Mouse (Mus musculus): Measurements from ENCODE around the gene Myh10.

Gene Myh10

GRCm38 (mm10) chr11:68745374-68746200 is 54.2 kb downstream of the Myh10 start:
- no peak for DNase-seq (ENCODE audit: low spot score)

GRCm38 (mm10) chr11:68748121-68748520 is 56.8 kb downstream of the Myh10 start:
- DNase-seq (ENCODE audit: low spot score): no peak

- no peak for DNase-seq (ENCODE audit: low spot score)
Observed at GRCm38 (mm10) chr11:68750206-68750605, 58.8 kb downstream of the Myh10 start.

GRCm38 (mm10) chr11:68750938-68751337 is 59.6 kb downstream of the Myh10 start:
- no peak for DNase-seq (ENCODE audit: low spot score)

- no peak for DNase-seq (ENCODE audit: low spot score)
Observed at GRCm38 (mm10) chr11:68754283-68754682, 62.9 kb downstream of the Myh10 start.

GRCm38 (mm10) chr11:68756456-68757348 is 65.3 kb downstream of the Myh10 start:
- no peak for DNase-seq (ENCODE audit: low spot score)

DNA sequence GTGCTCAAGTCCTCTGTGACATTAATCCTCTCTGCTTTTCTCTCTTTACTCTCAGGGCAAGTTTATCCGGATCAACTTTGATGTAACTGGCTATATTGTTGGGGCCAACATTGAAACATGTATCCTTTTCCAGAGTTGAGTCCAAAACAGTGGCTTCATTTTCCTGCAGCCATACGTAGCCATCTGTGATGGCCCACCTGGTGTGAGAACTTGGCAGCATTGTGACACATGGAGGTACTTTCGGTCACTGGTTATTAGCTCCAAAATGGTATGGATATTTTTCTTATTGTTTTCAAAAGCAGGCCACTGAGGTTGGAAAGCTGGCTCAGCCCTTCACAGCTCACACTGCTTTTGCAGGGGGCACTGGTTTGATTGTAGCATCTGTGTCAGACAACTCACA is 68.3 kb downstream of the Myh10 start:
- no peak for DNase-seq (ENCODE audit: low spot score)

DNA sequence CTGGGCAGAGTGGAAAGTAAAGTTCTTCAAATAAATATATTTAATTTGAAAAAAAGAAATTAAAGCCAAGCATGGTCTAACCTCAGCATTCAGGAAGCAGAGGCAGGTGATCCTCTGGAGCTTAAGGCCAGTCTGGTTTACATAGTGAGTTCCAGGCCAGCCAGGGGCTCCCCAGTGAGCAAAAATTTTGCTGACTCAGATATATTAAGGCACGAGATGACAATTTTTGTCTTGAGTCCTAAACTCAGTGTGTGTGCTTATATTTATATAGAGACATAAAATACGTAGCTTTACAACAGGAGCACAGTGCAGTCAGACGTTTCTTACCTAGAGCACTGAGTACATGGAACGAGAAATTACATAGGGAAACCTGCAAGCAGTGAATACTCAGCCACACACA is 69.8 kb downstream of the Myh10 start:
- no peak for DNase-seq (ENCODE audit: low spot score)

- no peak for DNase-seq (ENCODE audit: low spot score)
Observed at GRCm38 (mm10) chr11:68761664-68762063, 70.3 kb downstream of the Myh10 start.

- DNase-seq (ENCODE audit: low spot score): peak; percentile 61
Observed at GRCm38 (mm10) chr11:68764622-68765021, 73.3 kb downstream of the Myh10 start.

DNA sequence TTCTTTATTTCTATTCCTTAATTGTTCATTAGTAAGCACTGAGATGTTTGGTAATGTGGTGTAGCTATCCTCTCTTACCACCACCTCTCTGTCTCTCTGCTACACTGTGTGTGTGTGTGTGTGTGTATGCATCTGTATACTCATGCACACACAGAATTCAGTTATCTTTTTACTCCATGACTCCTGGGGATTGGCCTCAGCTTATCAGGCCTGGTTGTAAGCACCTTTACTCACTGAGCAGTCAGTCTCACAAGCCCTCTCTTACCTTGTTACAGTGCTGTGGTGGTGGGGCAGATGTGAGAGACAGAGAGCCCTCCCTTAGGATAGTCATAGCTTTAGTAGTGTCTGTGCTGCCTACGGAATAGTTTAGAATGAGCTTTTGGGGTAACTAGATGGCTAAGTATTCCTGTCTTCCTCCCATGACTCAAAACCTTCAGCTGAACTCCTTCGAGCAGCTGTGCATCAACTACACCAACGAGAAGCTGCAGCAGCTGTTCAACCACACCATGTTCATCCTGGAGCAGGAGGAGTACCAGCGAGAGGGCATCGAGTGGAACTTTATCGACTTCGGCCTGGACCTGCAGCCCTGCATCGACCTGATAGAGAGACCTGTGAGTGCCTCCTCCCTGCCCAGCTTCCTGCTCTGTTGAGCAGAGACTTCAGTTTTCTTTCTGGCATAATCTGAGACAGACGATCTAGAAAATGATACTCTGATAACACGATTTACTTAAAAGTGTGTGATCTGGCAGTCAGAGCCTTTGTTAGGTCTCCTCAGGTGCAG is 76.6 kb downstream of the Myh10 start:
- no peak for DNase-seq (ENCODE audit: low spot score)

GRCm38 (mm10) chr11:68769770-68770510 is 78.6 kb downstream of the Myh10 start:
- no peak for DNase-seq (ENCODE audit: low spot score)

DNA sequence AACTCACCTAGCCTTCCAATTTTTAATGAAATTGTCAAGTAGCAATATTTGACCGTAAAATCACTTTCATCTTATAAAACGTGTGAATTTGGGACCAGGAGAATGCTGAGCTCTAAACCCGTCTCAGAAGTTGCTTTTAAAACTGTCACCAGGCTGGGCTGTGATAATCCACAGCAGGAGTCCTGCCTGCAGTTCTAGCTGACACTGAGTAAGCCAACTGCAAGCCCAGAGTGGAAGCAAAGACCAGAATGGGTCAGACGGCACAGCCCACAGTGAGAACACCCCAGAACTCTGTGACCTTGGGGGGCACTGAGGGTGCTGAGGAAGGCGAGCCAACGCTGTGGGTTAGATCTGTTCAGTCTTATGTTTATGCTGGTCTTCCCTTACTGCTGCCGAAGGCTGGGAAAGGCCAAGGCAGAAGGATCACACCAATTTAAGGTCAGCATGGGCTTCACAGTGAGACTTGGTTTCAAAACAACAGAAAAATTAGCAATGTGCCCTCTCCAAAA is 84.8 kb downstream of the Myh10 start:
- DNase-seq (ENCODE audit: low spot score): no peak

DNA sequence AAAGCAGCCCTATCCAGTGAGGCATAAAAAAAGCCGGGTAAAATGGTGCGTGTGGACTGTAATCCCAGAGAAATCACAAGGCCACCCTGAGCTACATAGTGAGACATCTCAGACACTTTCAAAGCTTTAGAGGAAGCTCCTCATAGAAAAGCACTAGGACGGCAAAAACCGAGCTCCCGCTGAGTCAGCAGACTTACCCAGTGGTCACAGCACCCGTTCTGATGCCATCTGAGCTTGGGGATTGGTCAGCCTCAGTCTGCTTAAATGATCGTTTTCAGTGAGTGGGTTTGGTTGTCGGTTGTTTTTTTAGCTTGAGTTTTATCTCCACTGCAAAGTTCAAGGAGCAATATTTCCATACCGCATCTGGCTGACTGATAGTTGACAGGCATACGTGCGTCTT is 86.6 kb downstream of the Myh10 start:
- DNase-seq (ENCODE audit: low spot score): no peak

- DNase-seq (ENCODE audit: low spot score): no peak
Observed at GRCm38 (mm10) chr11:68778855-68779254, 87.5 kb downstream of the Myh10 start.

DNA sequence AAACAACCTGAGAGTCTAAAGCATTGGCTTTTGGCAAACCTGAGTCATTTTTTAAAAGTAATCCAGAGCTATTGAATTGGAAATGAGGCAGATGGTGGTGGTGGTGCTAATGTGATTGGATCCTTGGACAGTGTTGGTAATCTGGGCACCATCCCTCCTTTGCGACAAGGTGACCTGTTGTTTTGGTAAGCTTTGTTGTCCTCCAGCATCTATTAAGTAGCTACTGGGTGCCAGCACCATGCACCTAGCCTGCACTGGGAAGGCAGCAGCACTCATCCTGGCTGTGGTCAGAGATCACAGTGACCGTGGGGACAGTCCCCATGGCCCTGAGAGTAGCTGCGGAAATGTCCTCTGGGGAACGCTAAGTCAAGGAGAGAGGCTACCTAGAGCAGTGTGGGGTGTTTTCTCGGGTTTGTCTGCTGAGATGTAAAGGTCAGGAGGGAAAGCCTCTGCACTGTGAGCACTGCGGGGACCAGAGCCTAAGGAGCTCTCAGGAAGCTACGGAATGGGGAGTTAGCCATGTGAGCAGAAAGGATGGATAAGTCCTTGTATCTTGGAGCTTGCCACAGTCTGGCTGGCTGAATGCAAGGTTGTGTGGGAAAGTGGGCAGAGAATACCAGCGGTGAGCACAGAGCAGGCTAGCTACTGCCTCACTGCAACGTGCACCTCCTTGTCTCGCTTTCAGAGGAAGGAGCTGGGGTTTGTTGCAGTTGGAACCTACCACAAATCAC is 88.5 kb downstream of the Myh10 start:
- DNase-seq (ENCODE audit: low spot score): no peak

DNA sequence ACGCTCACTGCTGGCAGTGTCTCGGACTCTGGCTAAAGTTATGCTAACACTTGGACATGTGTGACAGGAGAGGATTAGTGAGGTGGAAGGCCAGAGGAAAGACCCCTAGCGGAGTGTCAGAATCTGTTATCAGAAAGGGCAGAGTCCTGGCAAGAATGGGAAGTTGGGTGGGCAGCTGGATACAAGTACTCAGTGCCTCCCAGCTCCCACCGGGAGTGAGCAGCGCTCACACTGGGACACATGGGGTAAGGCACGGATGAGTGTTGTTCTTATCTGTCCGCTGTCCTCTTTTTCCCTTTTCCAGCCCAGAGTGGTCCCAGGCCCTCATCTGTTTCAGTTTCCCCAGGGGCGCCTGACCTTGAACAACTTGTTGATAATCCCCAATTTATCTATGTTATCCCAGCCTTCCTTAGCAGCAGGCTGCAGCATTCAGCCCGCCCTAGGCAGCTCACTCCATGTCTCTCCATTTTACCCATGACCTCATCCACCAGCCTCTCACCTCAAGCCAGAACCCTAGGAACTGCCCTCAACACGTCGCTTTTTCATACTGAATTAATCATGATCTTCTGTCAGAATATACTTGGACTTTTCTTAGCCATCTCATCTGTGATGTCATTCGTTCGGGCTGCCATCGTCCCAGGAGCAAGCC is 89.2 kb downstream of the Myh10 start:
- DNase-seq (ENCODE audit: low spot score): no peak

GRCm38 (mm10) chr11:68782336-68782735 is 91.0 kb downstream of the Myh10 start:
- DNase-seq (ENCODE audit: low spot score): no peak

DNA sequence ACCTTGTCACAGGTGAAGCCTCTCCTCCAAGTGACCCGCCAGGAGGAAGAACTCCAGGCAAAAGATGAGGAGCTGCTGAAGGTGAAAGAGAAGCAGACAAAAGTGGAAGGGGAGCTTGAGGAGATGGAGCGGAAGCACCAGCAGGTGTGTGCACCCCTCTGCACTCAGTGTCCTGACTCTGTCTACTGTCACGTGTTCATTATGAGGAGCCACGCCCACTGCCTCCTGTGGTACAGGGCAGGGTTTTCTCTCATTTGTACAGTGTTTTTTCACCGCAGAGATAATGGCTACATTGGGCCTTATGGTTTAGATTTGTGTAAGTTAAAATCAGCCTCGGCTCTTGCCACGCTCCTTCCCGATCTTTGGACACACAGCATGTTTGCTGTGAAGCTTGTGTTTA is 94.5 kb downstream of the Myh10 start:
- DNase-seq (ENCODE audit: low spot score): no peak

- no peak for DNase-seq (ENCODE audit: low spot score)
Observed at GRCm38 (mm10) chr11:68787222-68787621, 95.9 kb downstream of the Myh10 start.

Data from MN1 (cell line).